Mouse (Mus musculus): Measurements from ENCODE around the gene Arid3b. TPM values are rescaled to one million over a fixed set of nuclear protein-coding genes. Genes with fewer than 3 reads are reported as not detected.

Gene Arid3b
- polyA plus RNA-seq, 1 experiment from 2014 or later: 8.1 TPM

- ATAC-seq (ENCODE audit: low FRiP score) (no peak), DNase-seq (ENCODE audit: low spot score) (no peak)
- Histone ChIP-seq H3K9me3 (ENCODE audit: control insufficient read depth, low read length) (no peaks in the 10 kb centered on the region), H3K36me3 (replicated peaks; ENCODE audit: control insufficient read depth, insufficient read depth) (peaks cover 11% of the 10 kb centered on the region), H3K27me3 (ENCODE audit: control insufficient read depth, insufficient read depth, low read length) (no peaks in the 10 kb centered on the region), H3K4me1 (replicated peaks; ENCODE audit: control insufficient read depth, insufficient read depth, low read length) (peaks cover 48% of the 10 kb centered on the region), H3K27ac (no peak overlapping the region), H3K4me3 (replicated peaks; ENCODE audit: low read length) (no peak overlapping the region), H3K4me2 (replicated peaks) (no peak overlapping the region), H3K9ac (no peak overlapping the region)
- 79% methylated on average over 9 of the region's 9 CpGs for WGBS
Measured at GRCm38 (mm10) chr9:57833762-57834471, 2.7 kb downstream of the Arid3b start.

- DNase-seq (ENCODE audit: low spot score): peak; percentile 92
- peaks cover 55% of the 10 kb centered on the region for H3K4me1 ChIP-seq (replicated peaks; ENCODE audit: control insufficient read depth, insufficient read depth, low read length)
- no peaks in the 10 kb centered on the region for H3K27me3 ChIP-seq (ENCODE audit: control insufficient read depth, insufficient read depth, low read length)
- no peak overlapping the region for H3K9ac ChIP-seq
- 12% methylated on average over 24 of the region's 24 CpGs for WGBS
- no peaks in the 10 kb centered on the region for H3K9me3 ChIP-seq (ENCODE audit: control insufficient read depth, low read length)
- peak; percentile 90 for ATAC-seq (ENCODE audit: low FRiP score)
- no peak overlapping the region; the same call in 1 of the 2 replicates for H3K27ac ChIP-seq
- H3K4me2 ChIP-seq (replicated peaks): peak overlapping the region; percentile 43
- H3K4me3 ChIP-seq (replicated peaks; ENCODE audit: low read length): no peak overlapping the region
- H3K36me3 ChIP-seq (replicated peaks; ENCODE audit: control insufficient read depth, insufficient read depth): peaks cover 11% of the 10 kb centered on the region
Measured at GRCm38 (mm10) chr9:57831267-57832082, 5.1 kb downstream of the Arid3b start.

GRCm38 (mm10) chr9:57829812-57830557 lies 6.6 kb downstream of the Arid3b start:
- Histone ChIP-seq H3K4me2 (replicated peaks) (peak overlapping the region; percentile 43), H3K4me1 (replicated peaks; ENCODE audit: control insufficient read depth, insufficient read depth, low read length) (peaks cover 46% of the 10 kb centered on the region), H3K9me3 (ENCODE audit: control insufficient read depth, low read length) (no peaks in the 10 kb centered on the region), H3K9ac (0 out of 2 replicates have a peak overlapping the region, but pooled peaks have one; percentile 21), H3K4me3 (replicated peaks; ENCODE audit: low read length) (no peak overlapping the region), H3K36me3 (replicated peaks; ENCODE audit: control insufficient read depth, insufficient read depth) (peaks cover 11% of the 10 kb centered on the region), H3K27ac (no peak overlapping the region), H3K27me3 (ENCODE audit: control insufficient read depth, insufficient read depth, low read length) (no peaks in the 10 kb centered on the region)
- no peak for ATAC-seq (ENCODE audit: low FRiP score)
- WGBS: 25% methylated on average over 6 of the region's 6 CpGs
- no peak for DNase-seq (ENCODE audit: low spot score)

- no peak overlapping the region for H3K27ac ChIP-seq
- H3K9me3 ChIP-seq (ENCODE audit: control insufficient read depth, low read length): no peaks in the 10 kb centered on the region
- H3K4me1 ChIP-seq (replicated peaks; ENCODE audit: control insufficient read depth, insufficient read depth, low read length): peaks cover 4% of the 10 kb centered on the region; the same call in 1 of the 2 replicates
- no peak overlapping the region for H3K9ac ChIP-seq
- no peak for DNase-seq (ENCODE audit: low spot score)
- no peak overlapping the region for H3K4me3 ChIP-seq (replicated peaks; ENCODE audit: low read length)
- no peaks in the 10 kb centered on the region for H3K36me3 ChIP-seq (replicated peaks; ENCODE audit: control insufficient read depth, insufficient read depth)
- no peaks in the 10 kb centered on the region for H3K27me3 ChIP-seq (ENCODE audit: control insufficient read depth, insufficient read depth, low read length)
- no peak for ATAC-seq (ENCODE audit: low FRiP score)
- H3K4me2 ChIP-seq (replicated peaks): no peak overlapping the region
- whole genome bisulfite sequencing: 90% methylated on average over 1 of the region's 1 CpGs
Measured at GRCm38 (mm10) chr9:57823397-57823796, 13.2 kb downstream of the Arid3b start.

GRCm38 (mm10) chr9:57822812-57823211 lies 13.8 kb downstream of the Arid3b start:
- Histone ChIP-seq H3K27ac (no peak overlapping the region), H3K9ac (no peak overlapping the region), H3K4me2 (replicated peaks) (no peak overlapping the region), H3K27me3 (ENCODE audit: control insufficient read depth, insufficient read depth, low read length) (no peaks in the 10 kb centered on the region), H3K36me3 (replicated peaks; ENCODE audit: control insufficient read depth, insufficient read depth) (no peaks in the 10 kb centered on the region), H3K9me3 (ENCODE audit: control insufficient read depth, low read length) (no peaks in the 10 kb centered on the region), H3K4me3 (replicated peaks; ENCODE audit: low read length) (no peak overlapping the region), H3K4me1 (replicated peaks; ENCODE audit: control insufficient read depth, insufficient read depth, low read length) (peaks cover 5% of the 10 kb centered on the region)
- ATAC-seq (ENCODE audit: low FRiP score): no peak
- 65% methylated on average over 13 of the region's 13 CpGs for WGBS
- no peak for DNase-seq (ENCODE audit: low spot score)

GRCm38 (mm10) chr9:57820186-57821080 lies 16.2 kb downstream of the Arid3b start:
- 24% methylated on average over 16 of the region's 16 CpGs for WGBS
- H3K36me3 ChIP-seq (replicated peaks; ENCODE audit: control insufficient read depth, insufficient read depth): no peaks in the 10 kb centered on the region
- H3K9me3 ChIP-seq (ENCODE audit: control insufficient read depth, low read length): no peaks in the 10 kb centered on the region
- H3K4me1 ChIP-seq (replicated peaks; ENCODE audit: control insufficient read depth, insufficient read depth, low read length): peaks cover 17% of the 10 kb centered on the region
- no peak overlapping the region for H3K9ac ChIP-seq
- no peak overlapping the region for H3K4me3 ChIP-seq (replicated peaks; ENCODE audit: low read length)
- H3K27ac ChIP-seq: no peak overlapping the region
- ATAC-seq (ENCODE audit: low FRiP score): no peak
- DNase-seq (ENCODE audit: low spot score): no peak
- no peaks in the 10 kb centered on the region for H3K27me3 ChIP-seq (ENCODE audit: control insufficient read depth, insufficient read depth, low read length)
- no peak overlapping the region; the same call in 1 of the 2 replicates for H3K4me2 ChIP-seq (replicated peaks)

- DNase-seq (ENCODE audit: low spot score): no peak
- Histone ChIP-seq H3K9me3 (ENCODE audit: control insufficient read depth, low read length) (no peaks in the 10 kb centered on the region), H3K4me1 (replicated peaks; ENCODE audit: control insufficient read depth, insufficient read depth, low read length) (peaks cover 44% of the 10 kb centered on the region), H3K9ac (peak overlapping the region; percentile 12; the same call in 1 of the 2 replicates), H3K4me3 (replicated peaks; ENCODE audit: low read length) (no peak overlapping the region), H3K36me3 (replicated peaks; ENCODE audit: control insufficient read depth, insufficient read depth) (no peaks in the 10 kb centered on the region), H3K27me3 (ENCODE audit: control insufficient read depth, insufficient read depth, low read length) (no peaks in the 10 kb centered on the region), H3K4me2 (replicated peaks) (no peak overlapping the region), H3K27ac (peak overlapping the region; percentile 66)
- WGBS: 6% methylated on average over 6 of the region's 6 CpGs
- no peak; the same call in 1 of the 2 replicates for ATAC-seq (ENCODE audit: low FRiP score)
Measured at GRCm38 (mm10) chr9:57817220-57817667, 19.3 kb downstream of the Arid3b start.

GRCm38 (mm10) chr9:57814866-57815265 lies 21.7 kb downstream of the Arid3b start:
- H3K4me1 ChIP-seq (replicated peaks; ENCODE audit: control insufficient read depth, insufficient read depth, low read length): peaks cover 54% of the 10 kb centered on the region

More at GRCm38 (mm10) chr9:57814866-57815265, 21.7 kb downstream of the Arid3b start:
- Histone ChIP-seq H3K4me3 (replicated peaks; ENCODE audit: low read length) (no peak overlapping the region), H3K9me3 (ENCODE audit: control insufficient read depth, low read length) (no peaks in the 10 kb centered on the region), H3K9ac (no peak overlapping the region), H3K27me3 (ENCODE audit: control insufficient read depth, insufficient read depth, low read length) (no peaks in the 10 kb centered on the region), H3K36me3 (replicated peaks; ENCODE audit: control insufficient read depth, insufficient read depth) (no peaks in the 10 kb centered on the region), H3K27ac (no peak overlapping the region), H3K4me2 (replicated peaks) (no peak overlapping the region)
- DNase-seq (ENCODE audit: low spot score) (no peak), ATAC-seq (ENCODE audit: low FRiP score) (no peak)
- 22% methylated on average over 3 of the region's 3 CpGs for WGBS
